Mouse (Mus musculus) CD8-positive naive resting alpha-beta T cell, adult 2 months (primary cell): ENCODE results near the gene E130308A19Rik.

Source experiments
- DNase-seq, 2 experiments: peaks; one replicate each; pipeline ENCODE4 v3.0.0; 2022; ENCODE audit warnings: low read depth in 2 of 2, low spot score in 2 of 2

E130308A19Rik gene

DNA sequence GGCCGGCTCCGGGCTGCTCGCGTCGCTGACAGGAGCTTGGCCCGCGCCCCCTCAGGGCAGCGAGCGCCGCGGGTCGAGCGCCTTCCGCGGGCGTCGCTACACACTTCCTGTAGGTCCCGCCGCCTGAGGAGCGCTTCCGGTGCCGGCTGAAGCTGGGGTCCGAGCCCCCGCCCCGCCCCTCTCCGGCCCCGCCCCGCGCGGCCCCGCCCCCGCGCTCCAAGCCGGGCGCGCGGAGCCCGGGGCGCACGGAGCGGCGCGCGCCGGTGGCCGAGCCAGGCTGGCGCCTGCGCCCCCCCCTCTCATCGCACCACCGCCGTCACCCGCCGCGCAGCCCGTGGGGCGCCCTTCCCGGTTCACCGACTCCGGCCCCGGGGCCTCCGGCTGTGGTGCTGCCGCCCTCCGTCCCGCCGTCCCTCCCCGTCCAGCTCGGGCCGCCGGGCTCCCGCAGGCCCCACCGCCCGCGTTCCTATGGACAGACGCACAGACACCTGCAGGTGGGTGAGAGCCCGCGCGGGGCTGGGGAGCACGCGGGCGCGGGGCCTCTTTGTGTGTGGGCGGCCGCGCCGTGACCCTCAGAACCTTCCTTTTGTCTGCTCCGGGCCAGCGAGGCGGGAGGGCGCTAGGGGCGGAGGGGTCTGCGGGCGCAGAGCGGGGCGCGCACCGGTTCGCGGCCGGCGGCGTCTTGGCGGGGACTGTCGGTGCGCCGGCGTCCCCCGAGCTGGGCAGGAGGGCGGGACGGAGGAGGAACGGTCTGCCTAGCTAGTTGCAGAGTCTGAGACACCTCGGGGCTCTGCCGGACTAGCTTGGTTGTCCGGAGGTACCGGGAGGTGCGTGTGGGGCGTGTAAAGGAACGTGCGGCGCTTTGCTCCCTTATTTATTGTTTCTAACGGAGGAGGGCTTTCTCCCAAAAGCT is at the start of gene E130308A19Rik:
TSS of gene E130308A19Rik (plus strand) at position 214 of the 913 bp plus-strand sequence.
- DNase-seq, result peak; percentile 41 to 51

DNA sequence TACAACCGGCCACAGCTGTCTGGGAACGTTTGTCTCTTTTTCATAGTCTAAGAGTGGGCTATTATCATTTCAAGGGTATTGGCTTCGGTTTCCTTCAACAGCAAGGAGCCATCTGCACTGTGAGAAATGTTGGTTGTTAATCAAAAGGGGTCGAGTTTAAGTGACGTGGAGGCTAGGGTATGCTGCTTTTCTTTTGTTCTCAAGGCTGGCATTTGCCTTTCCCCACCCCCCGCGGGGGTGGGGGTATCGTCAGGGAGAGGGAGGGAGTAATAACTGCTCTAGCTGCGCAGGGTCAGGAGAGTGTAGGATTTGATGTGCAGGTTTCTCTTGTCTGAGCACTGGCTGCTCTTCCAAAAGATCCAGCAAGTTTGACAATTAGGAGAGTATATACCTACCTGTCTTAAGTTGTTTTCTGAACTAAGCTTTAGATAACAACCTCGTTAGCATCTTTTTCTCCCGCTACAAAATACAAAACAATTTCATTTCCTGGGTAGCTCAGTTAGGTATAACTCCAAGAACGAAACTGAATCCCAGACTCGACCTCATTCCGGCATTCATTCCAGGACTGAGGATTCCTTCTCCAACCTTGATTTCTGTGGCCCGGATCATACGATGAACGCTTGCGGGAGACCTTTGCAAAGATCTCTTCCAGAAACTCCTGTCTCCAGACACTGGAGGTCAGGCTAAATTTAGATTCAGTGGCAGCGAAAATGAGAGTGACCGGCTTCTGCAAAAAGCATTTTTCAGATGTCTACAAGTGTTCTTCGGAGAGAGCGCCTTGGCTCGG is 45.3 kb upstream of the E130308A19Rik start:
- DNase-seq, result peak; percentile 11 to 32

DNA sequence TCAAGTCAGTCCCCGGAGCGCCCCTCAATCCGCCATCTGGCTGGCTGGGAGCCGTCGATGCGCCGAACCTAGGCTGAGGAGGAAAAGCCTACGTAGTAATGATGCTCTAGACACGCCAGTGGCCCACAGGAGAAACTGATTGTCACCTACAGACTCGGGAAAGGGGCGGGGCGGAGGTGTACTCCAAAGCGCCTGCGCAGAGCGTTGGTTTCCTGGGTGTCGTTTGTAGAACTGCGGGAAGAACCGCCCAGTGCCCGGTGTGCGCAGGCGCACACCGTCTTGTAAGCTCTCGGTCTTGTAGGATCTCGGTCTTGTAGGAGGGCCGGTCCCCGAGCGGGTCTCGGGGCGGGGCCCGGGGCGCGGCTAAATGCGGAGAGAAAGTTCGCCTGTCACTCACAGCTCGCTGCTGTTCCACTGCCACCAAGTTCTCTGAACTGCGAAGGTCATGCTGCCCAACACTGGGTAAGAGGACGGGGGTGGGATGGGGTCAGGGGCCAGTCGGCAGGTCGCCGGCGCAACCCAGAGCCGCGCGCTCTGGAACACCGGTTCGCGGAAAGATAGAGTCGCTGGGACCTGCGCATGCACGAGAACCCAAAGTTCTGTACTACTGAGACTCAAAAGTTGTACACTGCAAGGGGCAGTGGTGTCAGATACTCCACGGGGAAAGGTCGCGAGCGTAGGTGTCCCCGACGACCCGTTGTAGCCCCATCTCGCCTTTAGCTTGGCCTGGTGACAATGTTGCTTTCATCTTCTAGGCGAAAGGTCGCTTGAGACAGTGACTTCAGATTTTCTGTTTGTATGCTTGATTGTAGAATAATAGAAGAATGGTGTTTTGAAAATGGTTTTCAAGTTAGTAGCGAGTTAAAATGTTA is 44.5 kb upstream of the E130308A19Rik start, which contains the start of gene Hsdl2:
TSS of gene Hsdl2 (plus strand) at position 250 of the 872 bp plus-strand sequence.
- peak; percentile 99 for DNase-seq

DNA sequence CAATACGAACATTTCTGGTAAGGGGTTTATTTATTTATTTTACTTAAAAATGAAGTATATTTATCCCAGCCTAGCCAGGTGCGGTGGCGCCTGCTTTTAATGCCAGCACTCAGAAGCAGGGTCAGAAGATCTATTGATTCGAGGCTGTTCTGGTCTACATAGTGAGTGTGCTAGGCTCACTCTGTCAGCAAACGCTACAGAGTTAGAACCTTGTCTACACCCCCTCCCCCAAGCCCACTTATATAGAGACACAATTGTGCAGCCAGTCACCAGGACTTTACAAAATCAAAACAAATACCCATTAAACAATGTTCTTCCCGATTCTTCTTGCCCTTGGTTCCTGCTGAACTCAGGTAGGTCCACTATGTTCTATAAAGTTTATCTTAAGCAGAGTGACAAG is 43.8 kb upstream of the E130308A19Rik start:
- DNase-seq, result no peak

DNA sequence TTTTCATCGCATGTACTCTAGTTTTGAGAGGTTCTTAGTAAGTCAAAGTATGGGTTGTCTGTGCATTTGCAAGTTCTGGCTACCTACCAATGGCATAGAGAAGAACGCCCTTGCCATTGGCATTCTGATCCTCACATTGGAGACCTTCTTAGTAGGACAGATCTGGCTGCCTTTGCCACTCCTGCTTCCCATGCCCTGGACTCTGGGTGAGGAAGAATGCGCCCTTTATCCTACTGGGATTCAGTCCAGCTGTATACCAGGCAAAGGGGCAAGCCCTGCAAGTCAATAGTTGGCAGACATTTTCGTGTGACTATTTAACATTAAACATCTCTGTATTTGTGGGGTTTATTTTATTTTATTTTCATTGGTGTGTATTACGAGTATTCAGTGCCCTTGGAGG is 40.9 kb upstream of the E130308A19Rik start:
- DNase-seq, result no peak

DNA sequence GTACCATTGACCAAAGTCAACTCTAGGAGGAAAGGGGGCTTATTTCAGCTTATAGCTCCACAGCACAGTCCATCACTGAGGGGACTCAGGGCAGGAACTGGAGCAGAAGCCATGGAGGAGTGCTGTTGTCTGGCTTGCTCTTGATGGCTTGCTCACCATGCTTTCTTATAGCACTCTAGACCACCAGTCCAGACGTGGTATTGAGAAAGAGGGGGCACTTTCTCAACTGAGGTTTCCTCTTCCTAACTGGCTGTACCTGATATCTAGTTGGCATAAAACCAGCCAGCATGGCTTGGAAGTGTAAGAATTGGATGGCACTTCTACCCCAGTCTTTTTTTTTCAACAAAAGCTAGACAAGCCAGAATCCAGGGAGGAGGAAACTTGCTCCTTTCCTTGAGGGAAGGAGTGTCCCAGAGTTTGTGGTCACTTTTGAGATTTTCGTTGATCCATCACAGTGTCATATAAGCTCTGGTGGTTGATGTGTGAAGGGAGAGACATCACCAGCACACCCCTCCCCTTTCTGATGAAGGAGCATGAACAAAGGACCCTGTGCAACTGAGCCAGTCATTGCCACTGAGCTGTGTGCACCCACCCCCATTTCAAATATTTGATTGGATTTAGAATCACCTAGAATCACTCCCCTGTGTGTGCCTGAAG is 38.7 kb upstream of the E130308A19Rik start:
- DNase-seq, result no peak

DNA sequence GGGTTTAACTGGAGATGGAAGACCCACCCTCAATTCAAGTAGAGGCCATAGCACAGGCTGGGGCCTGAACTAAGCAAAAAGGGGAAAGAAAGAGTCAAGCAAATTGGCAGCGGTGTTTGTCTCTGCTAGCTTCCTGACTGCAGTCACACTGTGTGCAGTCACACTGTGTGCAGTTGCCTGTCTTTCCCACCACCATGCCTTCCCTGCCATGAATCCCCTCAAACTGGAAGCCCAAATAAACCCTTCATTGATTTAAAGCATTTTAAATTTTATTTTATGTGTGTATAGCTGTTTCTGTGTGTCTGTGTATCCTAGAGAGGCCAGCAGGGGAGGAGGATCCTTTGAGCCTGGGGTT is 38.2 kb upstream of the E130308A19Rik start:
- no peak for DNase-seq

DNA sequence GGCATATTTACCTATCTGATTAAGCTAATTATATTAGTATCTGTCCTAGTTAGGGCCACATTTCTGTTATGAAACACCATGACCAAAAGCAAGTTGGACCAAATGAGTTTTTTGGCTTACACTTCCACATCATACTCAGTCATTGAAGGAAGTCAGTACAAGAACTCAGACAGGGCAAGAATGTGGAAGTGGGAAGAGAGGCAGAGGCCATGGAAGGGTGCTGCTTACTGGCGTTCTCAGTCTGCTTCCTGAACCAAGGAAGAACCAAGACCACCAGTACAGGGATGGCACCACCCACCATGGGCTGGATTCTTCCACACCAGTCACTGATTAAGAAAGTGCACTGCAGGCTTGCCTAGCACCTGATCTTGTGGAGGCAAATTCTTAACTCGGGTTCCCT is 31.4 kb upstream of the E130308A19Rik start:
- no peak for DNase-seq

DNA sequence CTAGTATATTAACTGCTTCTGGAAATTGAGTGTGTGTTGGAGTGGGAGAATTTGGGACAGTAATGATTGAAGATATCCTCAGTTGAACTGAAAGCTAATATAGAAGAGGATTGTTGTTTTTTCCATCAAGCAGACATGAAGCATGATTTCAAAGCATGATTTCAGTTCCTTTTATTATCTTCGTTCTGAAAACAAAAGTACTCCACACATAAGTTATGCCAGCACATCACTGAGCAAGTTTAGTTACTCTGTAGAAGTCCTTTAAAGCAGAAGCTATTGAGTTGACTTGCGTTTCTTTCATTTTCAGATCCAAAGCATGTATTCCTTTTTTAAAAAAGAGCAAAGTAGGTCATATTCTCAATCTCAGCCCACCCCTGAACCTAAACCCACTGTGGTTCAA is 29.5 kb upstream of the E130308A19Rik start:
- DNase-seq, result no peak

DNA sequence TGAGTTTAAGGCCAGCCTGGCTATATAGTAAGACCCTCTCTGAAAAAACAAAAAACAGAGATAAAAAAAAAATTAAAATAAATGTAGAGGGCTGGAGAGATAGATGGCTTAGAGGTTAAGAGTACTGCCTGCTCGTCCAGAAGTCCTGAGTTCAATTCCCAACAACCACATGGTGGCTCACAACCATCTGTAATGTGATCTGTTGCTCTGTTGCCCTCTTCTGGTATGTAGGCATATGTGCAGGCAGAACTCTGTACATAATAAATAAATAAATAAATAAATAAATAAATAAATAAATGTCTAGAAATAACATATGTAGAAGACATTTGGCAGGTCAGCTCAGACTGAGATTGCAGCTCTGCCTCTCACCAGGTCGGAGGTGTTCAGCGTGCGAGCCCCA is 23.3 kb upstream of the E130308A19Rik start:
- no peak for DNase-seq

DNA sequence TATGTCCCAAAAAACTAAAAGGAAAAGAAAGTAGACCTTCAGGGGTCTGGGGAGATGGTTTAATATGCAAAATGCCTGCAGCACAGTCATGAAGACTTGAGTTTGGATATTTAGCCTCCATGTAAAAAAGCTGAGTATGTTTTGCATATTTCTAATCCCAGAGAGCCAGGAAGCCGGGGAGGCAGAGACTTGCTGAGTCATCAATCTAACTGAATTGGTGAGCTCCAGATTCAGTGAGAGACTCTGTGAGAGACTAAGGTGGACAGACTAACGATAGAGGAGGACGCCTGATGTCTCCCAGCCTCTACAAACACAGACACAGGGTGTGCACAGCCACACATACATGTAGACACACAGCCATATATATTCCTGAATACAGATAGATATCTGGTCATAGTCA is 21.1 kb upstream of the E130308A19Rik start:
- no peak for DNase-seq

DNA sequence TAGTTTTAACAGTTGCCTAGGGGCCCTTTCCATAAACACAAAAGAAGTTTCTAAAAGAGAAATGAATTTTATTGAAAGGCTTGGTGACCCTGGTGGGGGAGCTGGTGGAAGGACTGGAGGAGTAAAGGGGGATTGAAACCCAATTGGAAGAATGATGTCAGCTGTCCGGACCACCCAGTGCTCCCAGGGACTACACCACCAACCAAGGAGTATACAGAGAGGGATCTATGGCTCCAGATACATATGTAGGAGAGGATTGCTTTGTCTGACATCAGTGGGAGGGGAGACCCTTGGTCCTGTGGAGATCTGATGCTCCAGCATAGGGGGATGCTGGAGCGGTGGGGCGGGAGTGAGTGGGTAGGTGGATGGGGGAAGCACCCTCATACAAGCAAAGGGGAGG is 20.5 kb upstream of the E130308A19Rik start:
- DNase-seq, result no peak

DNA sequence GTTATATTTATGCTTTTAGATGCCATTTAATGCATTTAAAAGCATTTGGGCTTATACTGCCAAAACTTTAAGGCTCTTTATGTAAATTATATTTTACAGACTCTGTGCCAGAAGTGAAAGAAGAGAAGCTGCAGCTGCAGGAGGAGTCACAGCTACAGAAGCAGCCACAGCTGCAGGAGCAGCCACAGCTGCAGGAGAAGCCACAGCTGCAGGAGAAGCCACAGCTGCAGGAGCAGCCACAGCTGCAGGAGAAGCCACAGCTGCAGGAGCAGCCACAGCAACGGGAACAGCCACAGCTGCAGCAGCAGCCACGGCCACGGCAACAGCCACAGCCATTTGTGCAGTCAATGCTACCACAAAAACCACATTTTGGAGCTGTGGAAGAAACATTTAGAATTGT is 15.6 kb upstream of the E130308A19Rik start:
- DNase-seq, result no peak

DNA sequence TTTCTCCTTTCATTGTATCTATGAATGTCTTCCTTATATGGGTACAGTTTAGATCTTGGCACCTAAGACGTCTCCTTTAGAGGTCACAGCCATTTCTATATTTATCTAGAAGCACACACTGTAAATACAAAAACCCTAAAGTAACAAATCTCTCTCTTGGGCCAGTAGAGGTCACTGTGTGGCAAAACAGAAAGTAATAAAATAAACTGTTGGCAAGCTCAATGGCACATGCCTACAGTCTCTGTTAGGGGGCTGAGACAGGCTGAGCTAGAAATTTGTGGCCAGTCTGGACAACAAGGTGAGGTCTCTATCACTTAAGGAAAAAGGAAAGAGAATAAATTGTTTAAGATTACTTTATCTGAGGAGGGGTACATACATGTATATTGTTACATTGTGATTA is 11.0 kb upstream of the E130308A19Rik start:
- DNase-seq, result peak in 1 of 2 experiments; percentile 3

DNA sequence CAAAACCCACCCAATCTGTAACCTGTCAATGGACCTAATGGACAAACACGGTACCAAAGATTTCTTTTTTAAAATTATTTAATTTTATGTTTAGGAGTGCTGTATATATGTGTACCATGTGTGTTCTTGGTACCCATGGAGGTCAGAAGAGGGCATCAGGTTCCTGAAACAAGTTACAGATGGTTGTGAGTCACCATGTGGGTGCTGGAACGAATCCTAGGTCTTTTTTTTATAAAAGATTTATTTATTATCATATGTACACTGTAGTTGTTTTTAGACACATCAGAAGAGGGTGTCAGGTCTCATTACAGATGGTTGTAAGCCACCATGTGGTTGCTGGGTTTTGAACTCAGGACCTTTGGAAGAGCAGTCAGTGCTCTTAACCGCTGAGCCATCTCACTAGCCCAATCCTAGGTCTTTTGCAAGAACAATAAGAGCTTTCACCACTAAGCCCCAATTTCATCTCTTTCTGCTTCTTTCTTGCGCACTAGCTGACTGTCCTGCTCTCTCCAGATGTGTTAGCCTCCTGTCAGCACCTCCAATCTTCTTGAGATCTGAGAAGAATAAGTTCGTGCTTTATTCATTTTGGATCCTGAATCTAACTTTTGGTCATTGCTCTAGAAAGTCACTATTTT is 6.3 kb upstream of the E130308A19Rik start:
- DNase-seq, result no peak

DNA sequence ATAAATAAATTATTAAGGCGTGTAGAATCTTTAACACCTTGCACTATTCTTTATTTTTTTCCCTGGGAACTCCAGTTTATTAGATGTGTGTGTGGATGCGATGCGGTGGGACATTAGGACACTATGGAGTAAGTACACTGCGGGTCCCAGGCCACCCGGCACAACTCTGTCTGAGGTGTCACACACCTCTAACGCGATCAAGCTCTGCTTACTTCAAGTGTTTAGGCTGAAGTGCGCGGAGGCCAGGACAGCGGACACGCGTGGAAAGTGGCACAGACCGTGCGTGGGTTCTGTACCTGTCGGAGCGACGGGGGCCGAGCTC is 374 bp upstream of the E130308A19Rik start:
- no peak for DNase-seq

DNA sequence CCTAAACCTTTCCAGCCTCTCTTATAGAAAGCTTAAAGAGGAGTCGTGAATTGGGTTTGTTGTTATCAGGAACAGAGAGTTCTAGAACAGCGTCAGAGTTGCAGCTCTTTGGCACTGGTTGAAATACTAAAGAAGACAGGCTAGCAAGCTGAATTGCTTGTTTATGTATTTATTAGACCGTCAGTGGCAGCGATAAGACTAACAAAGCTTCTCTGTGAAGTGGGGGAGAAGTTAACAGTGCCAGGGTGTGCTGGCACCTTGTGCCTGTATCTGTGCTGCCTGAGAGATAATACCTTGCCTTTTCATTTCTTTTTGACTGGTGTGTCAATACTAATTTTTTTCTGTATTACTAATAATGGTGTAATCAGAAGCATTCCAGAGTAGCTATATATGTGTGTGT is 2.2 kb downstream of the E130308A19Rik start:
- no peak for DNase-seq

DNA sequence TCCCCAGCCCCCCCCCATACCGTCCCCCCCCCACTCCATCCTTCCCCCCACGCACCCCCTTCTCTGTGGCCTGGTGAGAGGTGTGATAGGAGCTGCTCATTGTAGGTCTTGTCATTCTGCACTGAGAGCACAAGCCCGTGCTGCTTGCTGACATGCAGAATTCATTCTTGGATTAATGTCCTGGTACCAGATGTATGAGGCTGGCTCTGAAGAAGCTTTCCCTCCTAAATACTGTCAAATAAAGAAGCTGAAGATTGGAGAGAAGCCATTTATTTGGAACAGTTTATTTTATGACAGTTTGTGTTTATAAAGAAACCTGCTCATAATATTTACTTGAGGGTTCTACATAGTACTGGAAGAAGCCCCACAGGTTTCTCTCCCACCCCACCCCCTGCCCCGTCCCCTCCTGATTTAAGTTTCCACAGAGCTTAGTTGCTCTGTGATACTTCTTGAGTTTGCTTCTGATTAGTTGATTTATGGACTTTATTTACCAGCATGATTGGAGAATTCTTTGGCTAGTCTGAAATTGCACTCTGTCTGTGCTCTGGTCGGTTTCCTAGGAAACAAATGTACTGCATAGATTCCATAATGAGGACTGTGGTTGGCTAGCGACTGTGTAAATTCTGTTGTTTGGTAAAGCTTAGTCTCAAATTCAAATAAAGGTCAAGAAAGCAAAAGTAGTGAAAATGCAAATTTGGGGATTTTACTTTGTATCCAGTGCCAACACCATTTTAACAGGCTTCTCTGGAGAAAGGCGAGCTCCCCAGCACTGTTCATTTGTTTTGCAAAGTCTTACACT is 3.3 kb downstream of the E130308A19Rik start:
- no peak for DNase-seq

DNA sequence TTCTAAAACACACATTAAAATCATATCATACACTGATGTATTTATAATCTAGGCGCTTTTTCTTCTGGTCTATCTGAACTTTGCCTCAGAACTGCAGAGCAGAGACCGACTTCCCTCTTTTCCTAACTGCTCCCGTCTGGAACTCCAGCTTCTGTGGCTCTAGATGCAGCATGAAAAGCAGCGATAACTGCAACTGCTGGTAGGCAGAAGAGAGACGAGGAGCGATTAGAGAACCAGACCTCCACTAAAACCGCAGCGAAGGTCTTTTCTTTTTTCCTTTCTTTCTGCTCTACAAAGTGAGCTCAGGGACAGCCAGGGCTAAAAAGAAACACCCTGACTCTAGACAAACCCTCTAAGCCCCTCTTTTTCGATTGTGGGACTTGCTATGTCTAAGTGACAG is 4.1 kb downstream of the E130308A19Rik start:
- DNase-seq, result no peak

DNA sequence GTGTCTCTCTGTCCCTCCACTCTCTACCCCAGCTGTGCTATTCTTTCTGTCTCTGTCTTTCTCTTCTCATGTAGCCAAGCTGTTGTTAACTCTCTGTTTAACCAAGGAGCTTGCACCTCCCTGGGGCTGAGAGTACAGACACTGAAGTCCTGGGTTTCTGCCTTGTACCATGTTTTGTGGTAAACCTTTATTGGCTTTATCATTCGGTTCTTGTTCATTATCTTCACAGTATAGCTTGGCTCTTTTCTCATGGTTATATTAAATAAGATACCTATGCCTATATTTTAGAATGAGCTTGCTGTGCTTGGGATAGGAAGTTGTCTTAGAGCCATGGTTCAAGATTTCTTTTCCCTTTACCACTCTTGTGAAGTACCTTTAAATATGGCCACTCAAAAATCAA is 8.5 kb downstream of the E130308A19Rik start:
- no peak for DNase-seq
